Mouse (Mus musculus): ENCODE data around the gene Wwtr1. TPM values are rescaled to one million over a fixed set of nuclear protein-coding genes. Genes with fewer than 3 reads are reported as not detected.
A peak's percentile ranks its signal among the peaks of the same experiment; 100 is the strongest.

Gene Wwtr1
- polyA plus RNA-seq, 1 experiment from 2014 or later = 17.4 TPM

- Histone ChIP-seq H3K4me3 (replicated peaks) (no peak overlapping the region), H3K36me3 (peaks cover 17% of the 10 kb centered on the region), H3K4me1 (peaks cover 5% of the 10 kb centered on the region; the same call in 1 of the 2 replicates), H3K9ac (no peak overlapping the region), H3K27ac (peak overlapping the region; percentile 48; the same call in 1 of the 2 replicates), H3K4me2 (no peak overlapping the region), H3K9me3 (replicated peaks) (no peaks in the 10 kb centered on the region), H3K27me3 (no peaks in the 10 kb centered on the region)
- 46% methylated on average over 2 of the region's 2 CpGs for WGBS
- no peak for ATAC-seq (replicated peaks; ENCODE audit: low FRiP score)
Observed at GRCm38 (mm10) chr3:57504756-57505155, 71.0 kb downstream of the Wwtr1 start.

GRCm38 (mm10) chr3:57501596-57502220 lies 74.0 kb downstream of the Wwtr1 start:
- no peaks in the 10 kb centered on the region for H3K9me3 ChIP-seq (replicated peaks)
- H3K4me3 ChIP-seq (replicated peaks) = no peak overlapping the region
- no peak overlapping the region for H3K9ac ChIP-seq
- H3K27me3 ChIP-seq = no peaks in the 10 kb centered on the region
- WGBS = 78% methylated on average over 10 of the region's 10 CpGs
- H3K36me3 ChIP-seq = peaks cover 21% of the 10 kb centered on the region
- peaks cover 5% of the 10 kb centered on the region; the same call in 1 of the 2 replicates for H3K4me1 ChIP-seq
- H3K27ac ChIP-seq = no peak overlapping the region
- no peak for ATAC-seq (replicated peaks; ENCODE audit: low FRiP score)
- H3K4me2 ChIP-seq = no peak overlapping the region

GRCm38 (mm10) chr3:57500846-57501245 lies 74.9 kb downstream of the Wwtr1 start:
- H3K4me3 ChIP-seq (replicated peaks) = no peak overlapping the region
- 92% methylated on average over 9 of the region's 9 CpGs for WGBS
- H3K36me3 ChIP-seq = peaks cover 21% of the 10 kb centered on the region
- H3K4me1 ChIP-seq = peaks cover 5% of the 10 kb centered on the region; the same call in 1 of the 2 replicates
- no peak for ATAC-seq (replicated peaks; ENCODE audit: low FRiP score)
- no peaks in the 10 kb centered on the region for H3K27me3 ChIP-seq
- H3K9me3 ChIP-seq (replicated peaks) = no peaks in the 10 kb centered on the region
- no peak overlapping the region for H3K9ac ChIP-seq
- H3K27ac ChIP-seq = no peak overlapping the region
- H3K4me2 ChIP-seq = no peak overlapping the region

- Histone ChIP-seq H3K4me3 (replicated peaks) (no peak overlapping the region), H3K9me3 (replicated peaks) (no peaks in the 10 kb centered on the region), H3K4me2 (no peak overlapping the region), H3K27ac (no peak overlapping the region), H3K4me1 (peaks cover 7% of the 10 kb centered on the region; the same call in 1 of the 2 replicates), H3K27me3 (no peaks in the 10 kb centered on the region), H3K9ac (no peak overlapping the region), H3K36me3 (peaks cover 21% of the 10 kb centered on the region)
- WGBS = 85% methylated on average over 1 of the region's 1 CpGs
- no peak for ATAC-seq (replicated peaks; ENCODE audit: low FRiP score)
Observed at GRCm38 (mm10) chr3:57497791-57498190, 77.9 kb downstream of the Wwtr1 start.

- Histone ChIP-seq H3K4me2 (no peak overlapping the region), H3K27ac (no peak overlapping the region), H3K27me3 (no peaks in the 10 kb centered on the region), H3K9ac (no peak overlapping the region), H3K4me3 (replicated peaks) (no peak overlapping the region), H3K36me3 (peaks cover 20% of the 10 kb centered on the region), H3K4me1 (peaks cover 7% of the 10 kb centered on the region; the same call in 1 of the 2 replicates), H3K9me3 (replicated peaks) (no peaks in the 10 kb centered on the region)
- no peak for ATAC-seq (replicated peaks; ENCODE audit: low FRiP score)
- WGBS = 46% methylated on average over 2 of the region's 2 CpGs
Observed at GRCm38 (mm10) chr3:57496428-57496827, 79.3 kb downstream of the Wwtr1 start.

- 0 out of 2 replicates have a peak overlapping the region, but pooled peaks have one; percentile 16 for H3K4me2 ChIP-seq
- peak; percentile 96 for ATAC-seq (replicated peaks; ENCODE audit: low FRiP score)
- H3K9me3 ChIP-seq (replicated peaks) = no peaks in the 10 kb centered on the region
- H3K4me3 ChIP-seq (replicated peaks) = no peak overlapping the region
- H3K4me1 ChIP-seq = peaks cover 15% of the 10 kb centered on the region
- no peak overlapping the region for H3K9ac ChIP-seq
- H3K27ac ChIP-seq = peak overlapping the region; percentile 74
- WGBS = 36% methylated on average over 8 of the region's 8 CpGs
- no peaks in the 10 kb centered on the region for H3K36me3 ChIP-seq
- no peaks in the 10 kb centered on the region for H3K27me3 ChIP-seq
Observed at GRCm38 (mm10) chr3:57487455-57488153, 88.1 kb downstream of the Wwtr1 start.

- ATAC-seq (replicated peaks; ENCODE audit: low FRiP score) = no peak
- H3K9ac ChIP-seq = no peak overlapping the region
- no peaks in the 10 kb centered on the region for H3K27me3 ChIP-seq
- H3K4me2 ChIP-seq = no peak overlapping the region
- H3K4me1 ChIP-seq = peaks cover 15% of the 10 kb centered on the region
- WGBS = 83% methylated on average over 4 of the region's 4 CpGs
- H3K27ac ChIP-seq = no peak overlapping the region
- H3K36me3 ChIP-seq = no peaks in the 10 kb centered on the region
- no peak overlapping the region for H3K4me3 ChIP-seq (replicated peaks)
- no peaks in the 10 kb centered on the region for H3K9me3 ChIP-seq (replicated peaks)
Observed at GRCm38 (mm10) chr3:57486068-57486467, 89.6 kb downstream of the Wwtr1 start.

- WGBS = 88% methylated on average over 5 of the region's 5 CpGs
- H3K27me3 ChIP-seq = no peaks in the 10 kb centered on the region
- no peak overlapping the region for H3K27ac ChIP-seq
- H3K4me2 ChIP-seq = no peak overlapping the region
- H3K9ac ChIP-seq = no peak overlapping the region
- peaks cover 2% of the 10 kb centered on the region for H3K4me1 ChIP-seq
- peaks cover 4% of the 10 kb centered on the region; the same call in 1 of the 2 replicates for H3K36me3 ChIP-seq
- H3K9me3 ChIP-seq (replicated peaks) = no peaks in the 10 kb centered on the region
- no peak overlapping the region for H3K4me3 ChIP-seq (replicated peaks)
- ATAC-seq (replicated peaks; ENCODE audit: low FRiP score) = no peak
Observed at GRCm38 (mm10) chr3:57481981-57482380, 93.7 kb downstream of the Wwtr1 start.

GRCm38 (mm10) chr3:57480640-57481039 lies 95.1 kb downstream of the Wwtr1 start:
- Histone ChIP-seq H3K4me3 (replicated peaks) (no peak overlapping the region), H3K9me3 (replicated peaks) (no peaks in the 10 kb centered on the region), H3K4me2 (no peak overlapping the region), H3K36me3 (peaks cover 11% of the 10 kb centered on the region), H3K27ac (no peak overlapping the region), H3K4me1 (no peaks in the 10 kb centered on the region), H3K27me3 (no peaks in the 10 kb centered on the region), H3K9ac (no peak overlapping the region)
- WGBS = 67% methylated on average over 4 of the region's 4 CpGs
- ATAC-seq (replicated peaks; ENCODE audit: low FRiP score) = no peak

GRCm38 (mm10) chr3:57474421-57474820 lies 101.3 kb downstream of the Wwtr1 start:
- ATAC-seq (replicated peaks; ENCODE audit: low FRiP score) = no peak
- no peak overlapping the region for H3K4me2 ChIP-seq
- no peaks in the 10 kb centered on the region for H3K27me3 ChIP-seq
- H3K36me3 ChIP-seq = peaks cover 11% of the 10 kb centered on the region
- H3K4me1 ChIP-seq = peaks cover 35% of the 10 kb centered on the region
- H3K9ac ChIP-seq = no peak overlapping the region
- no peaks in the 10 kb centered on the region for H3K9me3 ChIP-seq (replicated peaks)
- H3K27ac ChIP-seq = no peak overlapping the region
- no peak overlapping the region for H3K4me3 ChIP-seq (replicated peaks)
- 89% methylated on average over 8 of the region's 8 CpGs for WGBS

- ATAC-seq (replicated peaks; ENCODE audit: low FRiP score) = peak; percentile 73
- Histone ChIP-seq H3K9ac (no peak overlapping the region), H3K4me2 (no peak overlapping the region), H3K4me1 (peaks cover 35% of the 10 kb centered on the region), H3K36me3 (peaks cover 11% of the 10 kb centered on the region), H3K27me3 (no peaks in the 10 kb centered on the region), H3K4me3 (replicated peaks) (no peak overlapping the region), H3K9me3 (replicated peaks) (no peaks in the 10 kb centered on the region), H3K27ac (peak overlapping the region; percentile 67; the same call in 1 of the 2 replicates)
- WGBS = 40% methylated on average over 4 of the region's 4 CpGs
Observed at GRCm38 (mm10) chr3:57472407-57472806, 103.3 kb downstream of the Wwtr1 start.

GRCm38 (mm10) chr3:57470981-57471601 lies 104.6 kb downstream of the Wwtr1 start:
- Histone ChIP-seq H3K9ac (no peak overlapping the region), H3K27me3 (no peaks in the 10 kb centered on the region), H3K36me3 (no peaks in the 10 kb centered on the region; the same call in 1 of the 2 replicates), H3K9me3 (replicated peaks) (no peaks in the 10 kb centered on the region), H3K4me1 (peaks cover 35% of the 10 kb centered on the region), H3K27ac (peak overlapping the region; percentile 88), H3K4me3 (replicated peaks) (peak overlapping the region; percentile 17; the same call in 1 of the 2 replicates), H3K4me2 (peak overlapping the region; percentile 50)
- peak; percentile 49 for ATAC-seq (replicated peaks; ENCODE audit: low FRiP score)
- 10% methylated on average over 15 of the region's 15 CpGs for WGBS
